Mouse (Mus musculus): ENCODE data around the gene Il17re. TPM values are rescaled to one million over a fixed set of nuclear protein-coding genes. Genes with fewer than 3 reads are reported as not detected.

Gene Il17re
- polyA plus RNA-seq, 1 experiment from 2014 or later = 16.2 TPM

- 37% methylated on average over 3 of the region's 3 CpGs for WGBS
- H3K4me3 ChIP-seq (ENCODE audit: low read depth, low read length) = no peak overlapping the region
- no peak for TF ChIP-seq EP300 (IDR thresholded peaks at IDR 0.05)
- TF ChIP-seq CTCF (IDR thresholded peaks at IDR 0.05) = no peak
- no peaks in the 10 kb centered on the region for H3K9me3 ChIP-seq (ENCODE audit: low read length)
- H3K4me1 ChIP-seq (ENCODE audit: insufficient read depth, low read depth, low read length) = no peaks in the 10 kb centered on the region
- ATAC-seq = no peak
- H3K9ac ChIP-seq (replicated peaks; ENCODE audit: low read depth) = no peak overlapping the region
- no peak for DNase-seq (ENCODE audit: low spot score)
- no peak overlapping the region for H3K4me2 ChIP-seq (replicated peaks; ENCODE audit: low read depth, low read length)
- H3K36me3 ChIP-seq (ENCODE audit: insufficient read depth, low read length) = no peaks in the 10 kb centered on the region
- H3K27ac ChIP-seq (ENCODE audit: low read length) = no peak overlapping the region
- no peaks in the 10 kb centered on the region for H3K27me3 ChIP-seq (replicated peaks; ENCODE audit: insufficient read depth, low read length)
Observed at GRCm38 (mm10) chr6:113433661-113434060, 24.6 kb upstream of the Il17re start.

GRCm38 (mm10) chr6:113434691-113435090, 23.6 kb upstream of the Il17re start:
- 63% methylated on average over 7 of the region's 7 CpGs for WGBS
- Histone ChIP-seq H3K4me3 (ENCODE audit: low read depth, low read length) (no peak overlapping the region), H3K36me3 (ENCODE audit: insufficient read depth, low read length) (no peaks in the 10 kb centered on the region), H3K4me1 (ENCODE audit: insufficient read depth, low read depth, low read length) (no peaks in the 10 kb centered on the region), H3K27ac (ENCODE audit: low read length) (no peak overlapping the region), H3K4me2 (replicated peaks; ENCODE audit: low read depth, low read length) (no peak overlapping the region), H3K27me3 (replicated peaks; ENCODE audit: insufficient read depth, low read length) (no peaks in the 10 kb centered on the region), H3K9ac (replicated peaks; ENCODE audit: low read depth) (no peak overlapping the region), H3K9me3 (ENCODE audit: low read length) (no peaks in the 10 kb centered on the region)
- no peak for TF ChIP-seq EP300 (IDR thresholded peaks at IDR 0.05)
- no peak for TF ChIP-seq CTCF (IDR thresholded peaks at IDR 0.05)
- ATAC-seq (no peak), DNase-seq (ENCODE audit: low spot score) (no peak)

GRCm38 (mm10) chr6:113435664-113436205, 22.5 kb upstream of the Il17re start, which contains the start of gene Cidec:
Cidec (minus strand) TSS chr6:113435760.
- Histone ChIP-seq H3K9ac (replicated peaks; ENCODE audit: low read depth) (no peak within 1 kb of the TSS), H3K4me2 (replicated peaks; ENCODE audit: low read depth, low read length) (no peak within 1 kb of the TSS), H3K9me3 (ENCODE audit: low read length) (no peaks in the 10 kb centered on the region), H3K36me3 (ENCODE audit: insufficient read depth, low read length) (no peaks in the 10 kb centered on the region), H3K4me1 (ENCODE audit: insufficient read depth, low read depth, low read length) (no peaks in the 10 kb centered on the region), H3K4me3 (ENCODE audit: low read depth, low read length) (no peak within 1 kb of the TSS), H3K27me3 (replicated peaks; ENCODE audit: insufficient read depth, low read length) (no peaks in the 10 kb centered on the region), H3K27ac (ENCODE audit: low read length) (no peak within 1 kb of the TSS)
- no peak for TF ChIP-seq CTCF (IDR thresholded peaks at IDR 0.05)
- no peak for TF ChIP-seq EP300 (IDR thresholded peaks at IDR 0.05)
- ATAC-seq (no peak), DNase-seq (ENCODE audit: low spot score) (no peak)
- WGBS = 65% methylated on average over 9 of the region's 9 CpGs

DNA sequence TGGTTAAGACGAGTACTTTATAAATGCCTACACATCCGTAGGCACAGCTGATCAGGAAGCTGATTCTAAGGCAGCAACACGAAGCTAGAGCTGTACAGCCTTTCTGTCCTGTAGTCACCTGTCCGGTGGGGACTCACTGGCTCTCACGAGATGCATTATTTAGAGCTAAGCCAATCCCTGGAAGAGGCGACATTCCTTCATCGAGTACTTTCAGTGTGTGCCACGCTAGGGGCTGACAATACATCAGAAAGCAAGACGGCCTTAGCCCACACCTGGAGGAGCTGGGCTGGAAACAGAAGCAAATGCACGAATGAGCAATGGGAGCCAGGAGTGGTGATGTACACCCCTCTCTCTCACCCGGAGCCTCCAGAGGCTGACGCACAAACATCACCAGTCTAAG, 21.1 kb upstream of the Il17re start:
- no peak for DNase-seq (ENCODE audit: low spot score)
- no peak overlapping the region for H3K9ac ChIP-seq (replicated peaks; ENCODE audit: low read depth)
- no peak overlapping the region for H3K27ac ChIP-seq (ENCODE audit: low read length)
- no peaks in the 10 kb centered on the region for H3K9me3 ChIP-seq (ENCODE audit: low read length)
- TF ChIP-seq EP300 (IDR thresholded peaks at IDR 0.05) (no peak), CTCF (IDR thresholded peaks at IDR 0.05) (no peak)
- no peak overlapping the region for H3K4me2 ChIP-seq (replicated peaks; ENCODE audit: low read depth, low read length)
- 66% methylated on average over 12 of the region's 12 CpGs for WGBS
- H3K4me3 ChIP-seq (ENCODE audit: low read depth, low read length) = no peak overlapping the region
- 0 out of 2 replicates have a peak, but pooled peaks cover 4% of the 10 kb centered on the region for H3K4me1 ChIP-seq (ENCODE audit: insufficient read depth, low read depth, low read length)
- no peak for ATAC-seq
- no peaks in the 10 kb centered on the region for H3K27me3 ChIP-seq (replicated peaks; ENCODE audit: insufficient read depth, low read length)
- no peaks in the 10 kb centered on the region for H3K36me3 ChIP-seq (ENCODE audit: insufficient read depth, low read length)

GRCm38 (mm10) chr6:113438721-113439430, 19.4 kb upstream of the Il17re start:
- no peak for ATAC-seq
- Histone ChIP-seq H3K36me3 (ENCODE audit: insufficient read depth, low read length) (no peaks in the 10 kb centered on the region), H3K27ac (ENCODE audit: low read length) (no peak overlapping the region), H3K27me3 (replicated peaks; ENCODE audit: insufficient read depth, low read length) (no peaks in the 10 kb centered on the region), H3K9me3 (ENCODE audit: low read length) (no peaks in the 10 kb centered on the region), H3K4me2 (replicated peaks; ENCODE audit: low read depth, low read length) (no peak overlapping the region), H3K4me3 (ENCODE audit: low read depth, low read length) (no peak overlapping the region), H3K9ac (replicated peaks; ENCODE audit: low read depth) (no peak overlapping the region), H3K4me1 (ENCODE audit: insufficient read depth, low read depth, low read length) (0 out of 2 replicates have a peak, but pooled peaks cover 5% of the 10 kb centered on the region)
- 46% methylated on average over 12 of the region's 12 CpGs for WGBS
- DNase-seq (ENCODE audit: low spot score) = peak; percentile 37
- TF ChIP-seq EP300 (IDR thresholded peaks at IDR 0.05) = no peak
- TF ChIP-seq CTCF (IDR thresholded peaks at IDR 0.05) = no peak

- Histone ChIP-seq H3K9ac (replicated peaks; ENCODE audit: low read depth) (no peak overlapping the region), H3K27me3 (replicated peaks; ENCODE audit: insufficient read depth, low read length) (no peaks in the 10 kb centered on the region), H3K4me3 (ENCODE audit: low read depth, low read length) (no peak overlapping the region), H3K9me3 (ENCODE audit: low read length) (no peaks in the 10 kb centered on the region), H3K27ac (ENCODE audit: low read length) (no peak overlapping the region), H3K4me1 (ENCODE audit: insufficient read depth, low read depth, low read length) (0 out of 2 replicates have a peak, but pooled peaks cover 5% of the 10 kb centered on the region), H3K36me3 (ENCODE audit: insufficient read depth, low read length) (no peaks in the 10 kb centered on the region), H3K4me2 (replicated peaks; ENCODE audit: low read depth, low read length) (no peak overlapping the region)
- no peak for ATAC-seq
- TF ChIP-seq CTCF (IDR thresholded peaks at IDR 0.05) (no peak), EP300 (IDR thresholded peaks at IDR 0.05) (no peak)
- no peak for DNase-seq (ENCODE audit: low spot score)
- WGBS = 88% methylated on average over 3 of the region's 3 CpGs
Observed at GRCm38 (mm10) chr6:113440686-113441085, 17.6 kb upstream of the Il17re start.
